Mouse (Mus musculus) megakaryocyte, adult 5-6 weeks (primary cell): Measurements from ENCODE around the gene 1700003F12Rik. TPM values are rescaled to one million over a fixed set of nuclear protein-coding genes. Genes with fewer than 3 reads are reported as not detected.

ENCODE experiments used
- ATAC-seq: 2 replicates; pipeline ENCODE4 v1.8.0; 2016; ENCODE audit warnings: mild to moderate bottlenecking, inconsistent platforms; ENCODE audit not compliant: poor library complexity, severe bottlenecking
- total RNA-seq, 2 experiments: library from RNA; stranded (forward) in 1 of 2; stranded (reverse) in 1 of 2; fragments of 153-499, 151-499 nt in 1 of 2; fragments of 221-1000, 200-1000 nt in 1 of 2; gene quantifications; 2 replicates each; pipeline versions ENCODE4 v1.2.3 to v1.2.4; 2015 to 2017

Gene 1700003F12Rik
- total RNA-seq (2015) (not detected in 2 replicates), total RNA-seq (2017) (not detected in 2 replicates)

DNA sequence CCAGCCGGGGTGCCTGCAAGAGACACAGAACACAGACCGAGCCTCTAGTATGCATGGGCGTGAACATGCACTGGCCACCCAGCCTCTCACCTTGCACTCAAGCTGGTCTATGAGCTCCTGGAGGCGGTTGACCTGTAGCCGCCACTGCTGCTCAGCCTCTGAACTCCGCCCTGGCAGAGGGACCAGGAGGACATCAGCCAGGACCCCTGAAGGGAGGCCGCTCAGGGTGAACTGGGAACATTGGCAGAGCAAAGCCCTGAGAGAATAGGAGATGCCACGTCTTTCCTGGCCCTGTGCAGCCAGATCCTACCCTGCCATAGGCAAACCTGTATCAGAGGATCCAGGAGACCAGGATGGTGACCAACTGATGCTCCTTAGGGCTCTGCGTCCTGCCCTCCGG, at the start of gene 1700003F12Rik:
Gene 1700003F12Rik, plus strand, starts transcription at position 375 of the 400 bp plus-strand sequence.
- no peak for ATAC-seq

DNA sequence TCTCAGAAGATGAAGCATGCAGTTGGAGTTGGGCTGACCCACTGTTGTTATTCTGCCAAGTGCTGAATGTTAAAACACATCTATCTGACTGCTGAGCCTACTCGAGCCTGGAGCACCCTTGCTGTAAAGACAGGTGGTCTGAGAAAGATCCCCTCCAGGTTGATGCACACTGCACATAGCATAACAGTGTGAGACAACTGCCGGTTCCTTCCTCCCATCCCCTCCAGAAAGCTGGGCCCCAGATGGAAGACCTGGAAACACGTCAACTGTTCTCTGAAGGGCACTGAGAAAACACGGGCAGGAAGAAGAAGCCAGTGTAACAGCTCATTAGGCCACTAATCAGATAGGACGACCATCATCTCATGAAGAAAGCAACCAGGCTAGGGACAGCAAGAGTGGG, 48.3 kb upstream of the 1700003F12Rik start:
- ATAC-seq: no peak

- ATAC-seq: no peak
These were observed 47.1 kb upstream of the 1700003F12Rik start for GRCm38 (mm10) chr2:154499717-154500247.

- ATAC-seq: no peak
These were observed 46.1 kb upstream of the 1700003F12Rik start for GRCm38 (mm10) chr2:154500758-154501157.

DNA sequence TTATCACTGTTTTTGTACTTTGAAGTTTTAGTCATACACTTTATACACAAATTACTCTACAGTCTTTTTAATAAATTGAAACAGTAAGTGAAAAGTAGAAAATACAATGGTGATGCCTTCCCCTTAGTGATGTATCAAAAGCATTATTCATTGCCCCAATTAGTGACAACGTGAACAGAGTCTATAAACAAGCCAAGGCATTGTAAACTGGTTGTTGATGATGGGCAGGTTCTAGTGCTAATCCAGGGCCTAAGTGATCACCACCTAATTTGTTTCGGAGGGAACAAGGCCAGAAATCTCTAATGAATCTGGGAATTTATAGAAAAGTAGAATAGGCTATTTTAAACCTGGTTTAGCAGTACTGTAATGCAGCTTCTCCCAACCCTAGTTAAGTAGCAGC, 39.8 kb upstream of the 1700003F12Rik start:
- ATAC-seq: no peak

GRCm38 (mm10) chr2:154507566-154508283, 39.2 kb upstream of the 1700003F12Rik start:
- ATAC-seq: no peak

DNA sequence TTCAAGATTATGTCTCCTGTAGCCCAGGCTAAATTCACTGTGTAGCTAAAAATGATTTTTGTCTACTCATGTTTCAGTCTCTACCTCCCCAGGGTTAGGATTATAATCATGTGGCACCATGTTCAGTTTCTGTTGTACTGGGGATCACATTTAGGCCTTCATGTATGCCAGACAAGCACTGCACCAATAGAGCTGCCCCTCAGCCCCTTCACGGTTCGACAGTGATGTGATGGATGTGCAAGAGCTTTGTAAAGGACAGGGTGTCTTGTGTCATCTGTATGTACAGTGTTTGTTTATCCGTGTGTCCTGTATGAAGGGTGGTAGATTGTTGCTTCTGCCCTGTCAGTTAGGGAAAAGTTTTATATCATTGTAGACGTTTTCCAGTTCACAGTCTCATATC, 38.4 kb upstream of the 1700003F12Rik start:
- ATAC-seq: no peak

DNA sequence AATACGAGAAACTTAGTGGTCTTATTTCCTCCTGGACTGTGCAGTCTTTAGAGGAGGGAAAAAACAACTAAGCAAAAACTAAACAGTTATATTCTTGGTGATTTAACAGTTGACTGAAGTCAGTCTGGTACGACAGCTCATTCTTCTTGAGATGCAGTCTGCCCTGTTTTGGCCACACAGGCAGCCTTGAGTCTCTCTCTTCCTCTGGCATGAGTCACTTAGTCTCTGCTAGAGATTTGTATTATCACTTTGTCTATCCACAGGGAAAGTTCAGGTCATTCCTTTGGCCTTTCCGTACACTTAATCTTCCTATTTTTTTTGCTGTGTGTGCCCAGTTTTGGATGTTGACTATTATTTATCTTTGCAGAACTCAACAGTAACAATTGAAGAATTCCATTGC, 36.7 kb upstream of the 1700003F12Rik start:
- no peak for ATAC-seq

- ATAC-seq: no peak
These were observed 29.9 kb upstream of the 1700003F12Rik start for GRCm38 (mm10) chr2:154516944-154517343.

DNA sequence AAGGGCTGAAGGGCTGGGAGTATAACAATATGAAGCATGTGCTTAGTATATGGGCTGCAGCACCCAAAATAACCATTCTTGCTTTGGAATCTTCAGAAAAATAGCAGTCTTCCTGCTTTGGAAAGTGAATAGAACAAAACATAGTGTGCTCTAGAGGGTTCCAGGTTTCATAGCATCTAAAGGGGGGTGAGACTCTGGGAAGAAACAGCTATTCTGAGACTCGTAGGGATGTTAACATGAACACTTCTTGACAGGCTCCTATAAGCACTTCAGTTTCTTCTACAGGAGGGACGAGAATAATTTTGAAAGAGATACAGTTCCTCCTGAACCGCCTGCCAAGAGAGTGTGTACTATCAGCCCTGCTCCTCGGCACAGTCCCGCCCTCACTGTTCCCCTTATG, 29.5 kb upstream of the 1700003F12Rik start:
- no peak for ATAC-seq

DNA sequence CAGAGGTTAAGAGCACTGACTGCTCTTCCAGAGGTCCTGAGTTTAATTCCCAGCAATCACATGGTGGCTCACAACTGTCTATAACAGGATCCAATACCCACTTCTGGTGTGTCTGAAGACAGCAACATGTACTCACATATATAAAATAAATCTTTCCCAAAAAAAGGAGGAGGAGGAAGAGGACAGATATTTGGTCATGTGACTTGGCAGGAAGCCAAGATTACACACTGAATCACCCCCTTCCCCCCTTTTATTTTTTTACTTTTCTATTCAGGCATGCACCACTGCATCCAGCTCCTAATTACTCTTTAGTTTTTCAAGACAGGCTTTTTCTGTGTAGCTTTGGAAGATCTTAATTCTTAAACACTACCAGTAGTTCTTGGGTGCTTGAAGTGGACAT, 25.4 kb upstream of the 1700003F12Rik start:
- no peak for ATAC-seq

- ATAC-seq: no peak
These were observed 24.6 kb upstream of the 1700003F12Rik start for GRCm38 (mm10) chr2:154522334-154522733.

DNA sequence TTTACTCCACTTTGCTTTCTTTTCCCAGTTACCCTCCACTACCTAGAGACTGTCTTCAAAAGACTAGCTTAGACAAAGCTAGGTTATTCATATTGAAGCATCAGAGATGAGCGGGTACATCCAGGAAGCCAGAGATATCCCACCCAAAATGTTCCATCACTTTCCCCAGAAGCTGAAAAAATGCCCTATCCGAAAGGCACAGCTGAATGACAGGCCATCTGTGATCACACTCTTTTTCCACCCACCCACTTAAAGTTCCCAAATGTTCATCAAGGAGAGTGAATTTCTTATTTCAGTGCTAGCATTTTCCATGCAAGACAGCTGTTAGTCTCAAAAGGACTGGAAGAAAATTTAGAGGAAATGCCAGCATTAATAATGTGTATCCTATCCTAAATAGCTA, 21.6 kb upstream of the 1700003F12Rik start:
- no peak for ATAC-seq

GRCm38 (mm10) chr2:154526531-154526930, 20.4 kb upstream of the 1700003F12Rik start:
- ATAC-seq: no peak

DNA sequence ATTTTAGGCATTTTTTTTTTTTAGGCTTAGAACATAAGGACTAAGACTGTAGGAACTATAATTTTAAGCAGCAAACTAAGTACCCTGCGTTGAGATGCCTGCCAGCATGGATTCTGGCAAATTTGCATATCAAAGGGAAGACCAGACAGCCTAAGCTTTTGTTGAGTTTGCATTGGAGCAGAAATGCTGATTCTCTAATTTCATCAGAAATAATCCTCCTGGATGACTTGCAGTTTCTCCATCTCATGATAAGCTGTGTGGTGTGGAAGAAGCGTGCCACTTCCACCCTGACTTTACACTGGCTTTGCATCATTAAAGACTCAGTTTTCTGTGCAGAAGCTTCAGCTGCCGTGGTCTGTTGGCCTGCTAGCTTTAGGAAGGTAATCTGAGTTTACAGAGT, 14.0 kb upstream of the 1700003F12Rik start:
- ATAC-seq: no peak

- no peak for ATAC-seq
These were observed 12.1 kb upstream of the 1700003F12Rik start for GRCm38 (mm10) chr2:154534704-154535270.

GRCm38 (mm10) chr2:154538310-154538709, 8.6 kb upstream of the 1700003F12Rik start:
- ATAC-seq: no peak

DNA sequence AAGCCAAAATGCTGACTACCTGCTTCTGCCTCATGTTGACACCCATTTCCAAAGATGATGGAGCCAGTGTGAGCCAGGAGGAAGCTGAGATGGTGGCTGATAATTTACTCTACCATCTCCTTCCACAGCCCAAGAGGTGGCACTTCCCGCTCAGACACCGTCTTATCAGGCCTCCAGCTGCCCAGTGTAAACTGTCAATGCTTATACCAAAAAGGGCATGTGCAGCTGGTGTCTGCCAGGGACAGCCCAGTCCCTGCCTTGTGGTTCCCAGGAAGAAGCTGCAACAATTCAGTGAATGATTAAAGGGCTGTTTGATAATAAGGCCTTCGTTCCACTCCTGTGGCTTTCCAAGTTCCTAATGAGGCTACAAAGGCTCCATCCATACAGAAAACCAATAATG, 8.2 kb upstream of the 1700003F12Rik start:
- no peak for ATAC-seq

- ATAC-seq: peak; percentile 78
These were observed 7.2 kb upstream of the 1700003F12Rik start for GRCm38 (mm10) chr2:154539720-154540119.

- ATAC-seq: no peak
These were observed 5.3 kb upstream of the 1700003F12Rik start for GRCm38 (mm10) chr2:154541630-154542029.

DNA sequence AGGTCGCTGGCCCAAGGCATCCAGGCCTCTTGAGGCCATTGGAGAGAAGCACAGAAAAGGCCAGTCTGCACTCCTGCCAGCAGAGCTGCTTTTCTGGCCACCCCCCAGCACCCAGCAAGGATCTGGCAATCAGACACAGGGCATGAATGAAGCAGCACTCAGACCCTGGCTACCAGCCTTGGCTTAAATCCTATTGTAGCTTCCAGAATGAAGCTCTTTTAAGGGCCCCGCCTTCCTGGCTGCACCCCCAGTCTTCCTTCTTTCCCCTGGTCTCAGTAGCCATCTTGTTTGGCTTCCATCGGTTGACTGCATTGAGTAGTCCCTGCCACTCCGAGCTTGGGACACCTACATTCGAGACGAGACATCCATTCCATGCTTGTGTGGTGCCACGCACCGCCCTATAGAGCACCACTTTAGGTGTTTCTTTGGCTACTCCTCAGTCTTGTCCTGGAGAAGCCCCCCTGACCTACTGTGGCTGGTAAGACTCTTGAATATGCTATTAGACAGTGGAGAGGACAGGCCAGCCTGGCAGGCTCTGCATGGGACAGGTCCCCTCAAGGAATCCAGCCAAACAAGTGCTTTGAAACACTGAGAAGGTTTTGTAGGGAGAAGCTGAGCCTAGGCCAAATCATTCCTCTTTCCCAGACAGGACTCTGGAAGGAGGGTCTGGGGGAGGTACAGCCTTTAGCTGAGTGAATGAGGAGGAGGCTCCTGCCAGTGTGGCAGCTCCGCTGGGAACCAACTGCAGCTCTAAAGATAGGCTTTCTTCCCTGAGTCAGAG, 3.1 kb upstream of the 1700003F12Rik start:
- ATAC-seq: no peak

GRCm38 (mm10) chr2:154548688-154549087, 1.8 kb downstream of the 1700003F12Rik start:
- ATAC-seq: no peak
